Mouse (Mus musculus): ENCODE results near the gene Gpr4. TPM values are rescaled to one million over a fixed set of nuclear protein-coding genes. Genes with fewer than 3 reads are reported as not detected.

Gene Gpr4
- total and polyA plus RNA-seq, 2 experiments from 2014 or later, result 2.2 to 5.9 TPM

DNA sequence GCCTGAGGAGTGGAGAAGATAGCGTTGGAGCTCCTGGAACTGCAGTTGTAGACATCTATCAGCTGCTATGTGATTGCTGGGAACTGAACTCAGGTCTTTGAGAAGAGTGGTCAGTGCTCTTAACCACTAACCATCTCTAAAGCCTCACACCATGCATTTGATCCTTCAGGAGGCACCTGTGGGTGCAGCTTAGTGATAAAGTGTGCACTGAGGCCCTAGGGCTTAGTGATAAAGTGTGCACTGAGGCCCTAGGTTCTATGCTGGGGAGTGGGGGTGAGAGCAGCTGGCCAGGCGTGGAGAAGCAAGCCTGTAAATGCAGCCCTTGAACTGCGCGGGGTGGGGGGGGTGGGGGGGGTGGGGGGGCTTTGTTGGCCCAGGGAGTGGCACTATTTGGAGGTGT, 27.6 kb downstream of the Gpr4 start:
- WGBS, result 55% methylated on average over 4 of the region's 4 CpGs
- no peak overlapping the region for H3K4me3 ChIP-seq (ENCODE audit: low read depth, low read length)
- DNase-seq (no peak), ATAC-seq (no peak)
- H3K4me2 ChIP-seq (ENCODE audit: low read depth), result no peak overlapping the region
- no peak for TF ChIP-seq CTCF (IDR thresholded peaks at IDR 0.05; ENCODE audit: low read depth)
- H3K36me3 ChIP-seq (ENCODE audit: insufficient read depth), result 0 out of 2 replicates have a peak, but pooled peaks cover 5% of the 10 kb centered on the region
- H3K9me3 ChIP-seq (ENCODE audit: low read length), result no peaks in the 10 kb centered on the region
- no peaks in the 10 kb centered on the region for H3K4me1 ChIP-seq (ENCODE audit: insufficient read depth)
- H3K9ac ChIP-seq, result no peak overlapping the region
- no peak overlapping the region for H3K27ac ChIP-seq (ENCODE audit: low read depth, low read length)
- H3K27me3 ChIP-seq (ENCODE audit: insufficient read depth, low read length), result no peaks in the 10 kb centered on the region

GRCm38 (mm10) chr7:19240905-19241463, 28.6 kb downstream of the Gpr4 start:
- no peak for TF ChIP-seq CTCF (IDR thresholded peaks at IDR 0.05; ENCODE audit: low read depth)
- Histone ChIP-seq H3K4me2 (ENCODE audit: low read depth) (no peak overlapping the region), H3K36me3 (ENCODE audit: insufficient read depth) (peaks cover 13% of the 10 kb centered on the region), H3K9me3 (ENCODE audit: low read length) (no peaks in the 10 kb centered on the region), H3K4me1 (ENCODE audit: insufficient read depth) (no peaks in the 10 kb centered on the region), H3K27ac (ENCODE audit: low read depth, low read length) (no peak overlapping the region), H3K4me3 (ENCODE audit: low read depth, low read length) (no peak overlapping the region), H3K27me3 (ENCODE audit: insufficient read depth, low read length) (no peaks in the 10 kb centered on the region), H3K9ac (no peak overlapping the region)
- no peak for DNase-seq
- ATAC-seq, result no peak
- 80% methylated on average over 8 of the region's 8 CpGs for WGBS

GRCm38 (mm10) chr7:19242005-19242404, 29.7 kb downstream of the Gpr4 start:
- DNase-seq (no peak), ATAC-seq (no peak)
- Histone ChIP-seq H3K27me3 (ENCODE audit: insufficient read depth, low read length) (no peaks in the 10 kb centered on the region), H3K9me3 (ENCODE audit: low read length) (no peaks in the 10 kb centered on the region), H3K4me2 (ENCODE audit: low read depth) (no peak overlapping the region), H3K4me1 (ENCODE audit: insufficient read depth) (no peaks in the 10 kb centered on the region), H3K36me3 (ENCODE audit: insufficient read depth) (peaks cover 17% of the 10 kb centered on the region), H3K27ac (ENCODE audit: low read depth, low read length) (no peak overlapping the region), H3K4me3 (ENCODE audit: low read depth, low read length) (no peak overlapping the region), H3K9ac (no peak overlapping the region)
- 89% methylated on average over 1 of the region's 1 CpGs for WGBS
- no peak for TF ChIP-seq CTCF (IDR thresholded peaks at IDR 0.05; ENCODE audit: low read depth)

DNA sequence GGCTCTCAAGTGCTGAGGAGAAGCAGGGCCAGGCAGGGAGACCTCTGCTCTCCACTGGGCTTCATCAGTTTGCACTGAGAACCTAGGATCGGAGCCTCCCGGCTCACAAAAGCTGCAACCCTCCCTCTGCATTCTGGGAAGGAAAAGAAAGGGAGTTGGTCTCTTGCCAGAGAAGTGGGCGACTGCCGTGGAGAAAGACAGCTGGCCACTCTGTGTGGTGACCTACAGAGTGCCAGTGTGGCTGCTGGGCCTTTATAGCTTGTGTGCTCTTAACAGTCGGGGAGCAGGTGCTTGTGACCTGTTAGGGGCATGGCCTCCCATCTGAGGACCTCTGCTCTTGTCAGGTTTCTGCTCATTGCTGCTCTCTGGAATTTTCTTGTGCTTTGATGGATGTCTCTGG, 31.5 kb downstream of the Gpr4 start:
- Histone ChIP-seq H3K9me3 (ENCODE audit: low read length) (no peaks in the 10 kb centered on the region), H3K27ac (ENCODE audit: low read depth, low read length) (no peak overlapping the region), H3K9ac (no peak overlapping the region), H3K36me3 (ENCODE audit: insufficient read depth) (peaks cover 18% of the 10 kb centered on the region), H3K4me3 (ENCODE audit: low read depth, low read length) (no peak overlapping the region), H3K27me3 (ENCODE audit: insufficient read depth, low read length) (no peaks in the 10 kb centered on the region), H3K4me2 (ENCODE audit: low read depth) (no peak overlapping the region), H3K4me1 (ENCODE audit: insufficient read depth) (no peaks in the 10 kb centered on the region)
- DNase-seq, result no peak
- ATAC-seq, result no peak
- TF ChIP-seq CTCF (IDR thresholded peaks at IDR 0.05; ENCODE audit: low read depth), result no peak
- WGBS, result 28% methylated on average over 5 of the region's 5 CpGs

- Histone ChIP-seq H3K27me3 (ENCODE audit: insufficient read depth, low read length) (no peaks in the 10 kb centered on the region), H3K27ac (ENCODE audit: low read depth, low read length) (no peak overlapping the region), H3K4me2 (ENCODE audit: low read depth) (no peak overlapping the region), H3K4me3 (ENCODE audit: low read depth, low read length) (no peak overlapping the region), H3K36me3 (ENCODE audit: insufficient read depth) (peaks cover 18% of the 10 kb centered on the region), H3K9me3 (ENCODE audit: low read length) (no peaks in the 10 kb centered on the region), H3K9ac (no peak overlapping the region), H3K4me1 (ENCODE audit: insufficient read depth) (no peaks in the 10 kb centered on the region)
- TF ChIP-seq CTCF (IDR thresholded peaks at IDR 0.05; ENCODE audit: low read depth), result no peak
- ATAC-seq (no peak), DNase-seq (no peak)
- 87% methylated on average over 3 of the region's 3 CpGs for whole genome bisulfite sequencing
Measured at GRCm38 (mm10) chr7:19245083-19245482, 32.7 kb downstream of the Gpr4 start.

DNA sequence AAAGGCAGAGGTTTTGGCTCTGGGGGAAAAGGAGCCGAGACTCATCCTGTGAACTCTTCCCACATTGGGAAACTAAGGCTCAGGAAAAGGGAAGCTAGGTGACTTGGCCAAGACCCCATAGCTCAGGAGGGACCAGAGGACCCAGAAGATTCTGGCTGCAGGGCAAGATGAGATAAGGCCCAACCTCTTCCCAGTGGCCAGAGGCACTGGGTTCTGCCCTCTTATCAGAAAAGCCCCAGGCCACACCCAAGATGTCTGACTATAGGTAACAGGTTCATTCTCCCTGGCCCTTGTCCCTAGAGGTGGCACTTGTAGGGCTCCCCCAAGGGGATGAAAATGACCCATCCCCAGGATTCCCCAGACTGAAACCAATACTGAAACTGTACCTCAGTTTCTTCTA, 34.5 kb downstream of the Gpr4 start:
- no peak for TF ChIP-seq CTCF (IDR thresholded peaks at IDR 0.05; ENCODE audit: low read depth)
- peaks cover 18% of the 10 kb centered on the region for H3K36me3 ChIP-seq (ENCODE audit: insufficient read depth)
- H3K4me3 ChIP-seq (ENCODE audit: low read depth, low read length), result no peak overlapping the region
- ATAC-seq (no peak), DNase-seq (no peak)
- no peak overlapping the region for H3K27ac ChIP-seq (ENCODE audit: low read depth, low read length)
- WGBS, result 90% methylated on average over 1 of the region's 1 CpGs
- no peak overlapping the region for H3K9ac ChIP-seq
- no peaks in the 10 kb centered on the region for H3K9me3 ChIP-seq (ENCODE audit: low read length)
- H3K27me3 ChIP-seq (ENCODE audit: insufficient read depth, low read length), result no peaks in the 10 kb centered on the region
- H3K4me1 ChIP-seq (ENCODE audit: insufficient read depth), result no peaks in the 10 kb centered on the region
- H3K4me2 ChIP-seq (ENCODE audit: low read depth), result no peak overlapping the region

GRCm38 (mm10) chr7:19247511-19247910, 35.2 kb downstream of the Gpr4 start:
- H3K4me3 ChIP-seq (ENCODE audit: low read depth, low read length), result no peak overlapping the region
- WGBS, result 92% methylated on average over 2 of the region's 2 CpGs

More at GRCm38 (mm10) chr7:19247511-19247910, 35.2 kb downstream of the Gpr4 start:
- no peaks in the 10 kb centered on the region for H3K9me3 ChIP-seq (ENCODE audit: low read length)
- peaks cover 18% of the 10 kb centered on the region for H3K36me3 ChIP-seq (ENCODE audit: insufficient read depth)
- H3K4me1 ChIP-seq (ENCODE audit: insufficient read depth), result no peaks in the 10 kb centered on the region
- no peak overlapping the region for H3K9ac ChIP-seq
- no peak for TF ChIP-seq CTCF (IDR thresholded peaks at IDR 0.05; ENCODE audit: low read depth)
- ATAC-seq (no peak), DNase-seq (no peak)
- no peak overlapping the region for H3K4me2 ChIP-seq (ENCODE audit: low read depth)
- no peaks in the 10 kb centered on the region for H3K27me3 ChIP-seq (ENCODE audit: insufficient read depth, low read length)
- H3K27ac ChIP-seq (ENCODE audit: low read depth, low read length), result no peak overlapping the region
